Mouse (Mus musculus) testis, postnatal 10 days (tissue): ENCODE data around the gene Myo1c.

ENCODE experiments used
- DNase-seq: peaks from one replicate; pipeline ENCODE4 v3.0.0; 2021; ENCODE audit warnings: low spot score

Myo1c gene

DNA sequence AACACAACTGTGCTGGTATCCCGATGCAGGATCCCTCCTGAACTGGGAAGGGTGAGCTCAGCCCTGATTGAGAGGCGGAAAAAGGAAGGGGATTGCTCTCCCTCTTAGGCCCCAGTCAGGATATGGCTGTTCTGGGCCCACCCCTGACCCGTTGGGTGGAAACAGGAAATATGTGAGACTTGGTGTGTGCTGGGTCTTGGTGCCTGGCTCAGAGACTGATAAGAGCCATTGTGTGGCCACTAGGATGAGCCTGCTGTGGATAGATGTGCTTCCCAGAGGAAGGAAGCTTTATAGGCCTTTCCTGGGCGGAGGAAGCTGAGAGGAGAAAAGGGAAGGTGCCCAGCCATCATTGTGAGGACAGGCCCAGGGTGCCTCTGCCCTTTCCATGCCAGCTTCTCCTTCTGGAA lies 1.1 kb upstream of the Myo1c start:
- DNase-seq: no peak

DNA sequence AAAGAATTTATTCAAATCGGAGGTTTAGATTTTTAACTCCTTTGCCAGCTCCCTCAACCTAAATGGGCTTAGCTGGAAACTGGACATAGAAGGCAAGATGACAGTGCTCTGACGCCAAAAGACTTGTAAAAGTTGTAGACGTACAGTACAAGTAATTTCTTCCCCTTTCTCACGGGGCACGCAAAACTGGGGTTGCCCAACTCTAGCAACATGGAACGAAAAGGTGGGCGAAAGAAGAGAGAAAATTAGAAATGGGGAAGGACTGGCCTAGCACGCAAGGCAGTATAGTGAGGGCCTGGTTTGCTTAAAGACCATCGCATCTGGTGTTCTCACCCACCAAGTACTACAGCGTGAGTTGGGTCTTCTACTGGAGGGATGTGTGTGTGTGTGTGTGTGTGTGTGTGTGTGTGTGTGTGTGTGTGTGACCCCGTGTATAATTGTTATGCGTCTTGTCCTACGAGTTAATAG lies 688 bp downstream of the Myo1c start:
- no peak for DNase-seq

DNA sequence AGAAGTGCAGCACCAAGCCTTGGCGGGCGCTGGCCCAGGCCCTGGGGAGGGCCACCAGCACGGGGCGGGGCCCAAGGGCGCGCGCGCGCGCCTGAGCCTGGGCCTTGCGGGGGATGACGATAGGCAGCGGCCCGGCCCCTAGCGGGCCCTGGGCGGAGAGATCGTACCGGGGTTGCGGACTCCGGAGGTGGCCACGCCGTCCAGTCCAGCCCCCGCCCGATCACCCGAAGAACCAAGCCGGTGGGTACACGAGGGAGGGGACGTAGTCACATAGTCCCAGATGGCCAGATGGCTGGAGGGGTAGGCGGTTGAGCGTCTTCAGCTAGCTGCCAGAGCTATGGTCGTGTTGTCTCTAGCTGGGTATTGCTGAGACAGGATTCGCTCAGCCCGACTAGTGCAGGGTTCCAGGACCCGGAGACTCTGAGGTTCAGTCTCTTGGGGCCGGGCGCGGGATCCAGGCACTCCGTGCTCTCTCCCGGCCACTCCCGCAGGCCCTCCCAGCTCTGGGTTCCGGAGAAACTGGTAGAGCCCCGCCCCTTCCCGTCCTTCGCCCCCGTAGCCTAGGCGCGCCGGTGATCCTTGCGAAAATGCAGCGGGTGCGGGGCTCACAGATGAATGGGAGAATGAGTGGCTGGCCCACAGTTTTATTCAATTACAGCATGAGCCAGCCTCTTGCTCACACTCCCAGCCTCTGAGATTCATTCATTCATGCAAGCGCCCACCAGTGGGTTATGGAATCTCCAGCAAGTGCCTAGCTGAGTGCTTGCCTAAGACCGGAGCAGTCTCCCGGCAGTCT lies 1.3 kb downstream of the Myo1c start:
- DNase-seq: peak; percentile 84

DNA sequence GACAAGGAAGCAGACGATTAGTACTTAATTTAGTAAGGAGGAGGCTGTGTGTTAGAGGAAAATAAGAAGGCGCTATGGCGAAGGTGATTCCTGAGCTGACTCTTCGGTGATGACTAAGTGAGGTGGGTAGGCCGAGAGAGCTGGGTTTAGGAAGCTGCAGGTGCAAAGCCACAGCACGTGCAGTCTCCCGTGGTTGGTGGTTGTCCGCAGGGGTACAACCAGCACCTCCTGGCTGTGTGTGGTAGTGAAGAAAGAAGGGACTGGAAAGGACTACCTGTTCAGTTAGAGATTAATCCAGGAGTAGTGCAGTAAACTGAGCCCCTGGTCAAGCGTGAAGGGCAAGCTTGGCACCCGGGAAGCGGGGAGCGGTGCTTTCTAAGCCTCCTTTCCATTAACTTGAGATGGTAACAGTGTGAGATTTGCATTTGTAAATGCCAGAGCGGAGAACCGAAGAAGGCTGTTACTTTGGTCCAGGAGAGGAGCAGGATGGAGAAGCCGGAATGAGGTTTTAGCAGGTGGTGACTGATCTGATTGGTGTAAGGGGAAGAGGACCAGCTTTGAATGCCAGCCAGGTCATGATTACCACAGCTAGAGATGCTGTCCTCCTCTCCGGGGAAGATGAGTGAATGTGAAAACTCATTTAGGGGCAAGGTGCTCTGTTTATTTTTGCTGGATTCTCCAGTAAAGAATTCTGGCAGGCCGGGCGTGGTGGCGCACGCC lies 2.1 kb downstream of the Myo1c start:
- no peak for DNase-seq

DNA sequence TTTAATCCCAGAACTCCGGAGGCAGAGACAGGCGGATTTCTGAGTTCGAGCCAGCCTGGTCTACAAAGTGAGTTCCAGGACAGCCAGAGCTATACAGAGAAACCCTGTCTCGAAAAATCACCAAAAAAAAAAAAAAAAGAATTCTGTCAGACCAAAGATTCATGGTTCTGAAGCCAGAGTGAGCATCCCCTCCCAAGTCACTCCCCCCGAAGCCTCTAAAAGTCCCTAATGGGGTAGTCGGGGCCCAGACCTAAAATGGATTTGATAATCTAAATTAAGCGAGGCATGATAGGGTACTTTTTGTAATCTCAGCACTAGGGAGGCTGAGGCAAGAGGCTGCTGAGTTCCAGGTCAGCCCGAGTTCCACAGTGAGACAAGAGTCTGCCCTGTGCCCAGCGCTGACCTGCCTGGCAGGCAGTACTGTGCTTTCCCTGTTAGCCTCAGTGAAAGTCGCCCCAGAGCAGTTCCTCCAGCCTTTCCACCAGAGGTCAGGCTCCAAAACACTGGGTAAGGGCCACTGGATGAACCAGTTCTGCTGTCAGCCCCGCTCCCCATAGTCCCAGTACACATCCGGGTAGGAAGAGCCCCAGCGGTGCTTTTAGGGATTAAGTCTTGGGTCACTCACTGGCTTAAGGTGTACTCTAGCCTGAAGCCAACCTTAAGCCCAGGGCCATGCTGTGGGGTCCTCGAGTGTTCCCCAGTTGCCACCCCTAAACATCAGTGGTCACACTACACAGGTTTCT lies 2.8 kb downstream of the Myo1c start:
- no peak for DNase-seq

DNA sequence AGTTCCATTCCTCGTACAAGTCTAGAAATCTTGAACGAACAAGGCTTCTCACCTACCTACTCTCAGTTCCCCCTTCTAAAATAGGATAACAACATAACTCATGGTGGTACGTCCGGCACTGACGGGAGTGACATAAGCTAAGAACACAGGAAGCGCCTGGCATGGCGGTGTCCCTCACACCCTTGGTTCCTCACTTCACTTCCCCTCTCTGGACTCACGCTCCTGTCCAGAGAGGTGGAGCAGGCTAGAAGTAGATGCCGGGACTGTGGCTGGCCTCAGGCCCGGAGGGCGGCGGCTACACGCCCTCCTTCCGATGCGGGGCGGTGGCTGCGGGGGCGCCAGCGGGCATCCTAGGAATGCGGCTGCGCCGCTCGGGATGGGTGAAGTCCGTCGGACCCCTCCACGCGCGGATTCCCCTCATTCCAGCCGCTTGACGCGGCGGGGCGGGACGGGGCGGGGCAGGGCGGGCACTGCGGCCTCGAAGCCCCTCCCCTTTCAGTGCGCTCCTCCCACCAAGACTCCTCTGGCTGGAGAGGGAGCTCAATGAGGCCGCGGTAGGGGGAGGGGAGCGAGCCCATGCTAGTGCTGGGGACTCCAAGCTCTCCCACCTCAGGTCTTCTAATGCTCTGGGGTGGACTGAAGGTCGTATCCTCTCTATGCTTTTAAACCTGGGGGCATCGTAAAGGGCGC lies 3.6 kb downstream of the Myo1c start:
- DNase-seq: peak; percentile 92

DNA sequence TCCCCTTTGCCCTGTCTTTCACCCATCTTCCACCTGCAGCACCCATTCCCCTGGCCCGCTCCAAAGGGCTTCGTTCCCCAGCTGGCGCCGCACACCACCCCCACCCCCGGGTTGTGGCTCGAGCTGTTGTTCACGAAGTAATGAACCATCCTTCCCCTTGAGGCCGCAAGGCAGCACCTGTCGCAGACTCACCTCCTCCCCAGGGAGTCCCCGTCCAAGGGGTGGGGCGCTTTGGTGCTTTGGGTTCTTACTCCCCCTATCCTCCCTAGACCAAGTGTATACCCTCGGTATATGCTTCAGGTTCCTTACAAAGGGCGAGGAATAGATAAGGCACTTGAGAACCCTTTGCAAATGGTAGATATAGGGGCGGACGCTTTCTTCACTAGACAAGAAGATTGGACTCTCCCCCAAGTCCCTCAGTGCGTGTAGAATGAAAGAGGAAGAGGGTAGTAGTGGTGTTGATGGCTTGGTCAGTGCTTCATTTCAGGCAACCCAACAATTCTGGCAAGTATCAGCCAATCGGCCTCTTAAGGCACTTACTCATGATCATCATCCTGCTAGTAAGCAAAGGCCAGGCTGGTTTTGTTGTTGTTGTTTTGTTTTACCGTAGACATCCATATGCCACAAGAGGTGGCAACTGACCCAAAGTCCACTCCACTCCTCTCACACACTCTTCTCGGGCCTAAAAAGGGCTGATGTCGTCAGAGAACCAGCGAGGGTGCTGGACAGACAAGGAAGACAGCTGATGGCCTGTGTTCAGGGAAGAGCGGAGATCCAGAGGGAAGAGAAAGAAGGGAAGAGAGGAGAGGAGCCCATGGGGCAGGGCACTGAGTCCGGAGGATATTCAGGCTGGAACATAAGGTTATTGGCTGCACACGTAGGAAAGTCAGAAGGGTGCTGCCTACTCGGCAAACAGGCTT lies 4.4 kb downstream of the Myo1c start:
- peak; percentile 64 for DNase-seq

DNA sequence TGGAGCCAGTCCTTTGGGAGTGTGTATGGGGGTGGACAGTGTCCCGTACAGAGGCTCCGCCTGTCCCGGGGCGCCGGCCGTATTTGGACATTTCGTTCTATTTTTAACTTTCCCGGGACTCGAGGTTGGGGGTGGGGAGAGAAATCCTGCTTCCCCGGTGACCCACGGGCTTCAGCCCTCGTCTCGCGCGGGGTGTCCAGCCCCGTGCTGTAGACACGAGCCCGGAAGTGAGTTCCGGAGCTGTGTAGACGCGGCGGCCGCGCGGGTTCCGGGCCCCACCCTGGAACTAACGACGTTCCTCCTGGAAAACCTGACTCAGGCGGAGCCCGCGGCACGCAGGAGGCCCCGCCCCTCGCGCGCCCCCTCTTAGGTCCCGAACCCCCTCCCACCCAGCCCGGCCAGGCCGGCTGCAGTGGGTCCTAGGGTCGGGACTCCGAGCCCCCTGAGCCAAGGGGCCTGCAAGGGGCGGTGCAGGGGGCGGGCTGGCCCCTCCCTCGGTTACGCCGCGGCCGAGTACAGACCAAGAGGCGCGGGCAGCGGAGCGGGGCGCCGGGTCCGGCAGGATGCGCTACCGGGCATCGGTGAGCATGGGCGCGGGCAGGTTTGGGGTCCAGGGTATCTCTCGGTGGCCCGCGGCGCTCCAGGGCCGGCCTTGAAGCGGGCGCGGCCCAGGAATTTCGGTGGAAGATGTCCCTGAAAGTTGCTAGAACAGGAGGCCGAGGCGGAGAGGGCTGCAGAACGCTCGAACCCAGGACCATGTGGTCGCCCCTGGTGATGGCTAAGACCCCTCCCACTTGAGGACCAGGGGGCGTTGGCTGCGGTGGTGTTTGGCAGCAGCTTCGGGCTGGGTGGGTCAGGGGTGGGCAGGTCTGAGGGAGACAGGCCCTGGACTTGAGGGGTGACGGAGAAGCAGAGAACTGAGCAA lies 5.6 kb downstream of the Myo1c start:
- DNase-seq: peak; percentile 82

DNA sequence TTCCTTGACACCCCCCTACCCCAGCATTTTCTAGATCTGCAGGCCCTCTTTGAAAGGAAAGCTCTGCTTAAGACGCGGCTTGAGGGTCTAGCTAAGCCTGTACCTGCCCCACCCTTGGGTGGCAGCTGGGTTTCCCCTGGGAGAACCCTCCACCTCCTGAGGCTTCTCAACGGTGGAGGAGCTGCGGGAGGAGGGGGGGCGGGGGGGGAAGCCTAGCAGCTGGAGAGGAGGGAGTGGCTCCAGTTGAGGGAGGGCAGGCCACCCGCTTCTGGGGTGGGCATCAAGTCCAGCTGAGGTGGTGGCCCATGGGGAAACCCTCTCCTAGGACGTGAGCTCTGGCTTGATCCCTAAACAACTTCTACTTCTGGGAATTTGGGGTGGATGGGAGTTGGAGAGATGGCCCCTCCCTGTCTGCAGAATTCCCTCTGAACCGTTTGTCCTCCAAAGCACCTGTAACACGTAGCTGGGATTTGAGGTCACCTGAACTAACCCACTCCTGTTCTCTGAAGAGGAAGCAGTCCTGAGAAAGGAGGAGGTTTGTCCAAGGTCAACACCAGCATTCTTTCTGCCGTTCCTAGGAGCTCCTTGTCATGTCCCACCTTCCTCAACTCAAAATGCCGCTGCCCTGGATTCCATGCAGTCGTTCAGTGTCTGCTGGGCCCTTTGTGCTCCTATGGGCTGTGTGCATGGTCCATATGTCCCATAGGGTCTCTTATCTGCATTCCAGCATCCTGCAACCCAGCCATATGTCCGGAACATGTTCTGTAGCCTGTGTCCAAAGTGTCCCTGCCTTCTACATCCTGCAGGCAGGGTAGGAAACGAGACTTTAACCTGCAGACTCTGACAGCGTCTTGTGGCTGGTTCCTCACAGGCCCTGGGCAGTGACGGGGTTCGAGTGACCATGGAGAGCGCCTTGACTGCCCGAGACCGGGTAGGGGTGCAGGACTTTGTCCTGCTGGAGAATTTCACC lies 6.6 kb downstream of the Myo1c start:
- DNase-seq: peak; percentile 43

DNA sequence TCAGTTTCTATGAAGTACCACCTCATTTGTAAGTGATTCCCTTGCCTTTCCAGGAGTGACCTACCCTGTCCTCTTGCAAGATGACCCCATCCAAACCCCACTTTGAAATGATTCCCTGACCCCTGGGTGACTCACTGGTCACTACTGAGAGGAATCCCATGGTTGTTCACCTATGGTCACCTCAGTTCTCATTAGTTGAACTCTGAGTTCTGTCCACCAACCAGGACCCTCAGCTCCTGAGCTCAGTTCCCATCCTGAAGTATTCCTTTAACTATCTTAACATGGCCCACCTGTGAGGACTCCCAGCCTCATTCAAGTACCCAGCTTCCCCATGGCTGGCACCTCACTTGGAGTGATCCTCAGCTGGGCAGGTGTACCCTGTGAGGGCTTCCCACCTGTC lies 7.5 kb downstream of the Myo1c start:
- DNase-seq: no peak

DNA sequence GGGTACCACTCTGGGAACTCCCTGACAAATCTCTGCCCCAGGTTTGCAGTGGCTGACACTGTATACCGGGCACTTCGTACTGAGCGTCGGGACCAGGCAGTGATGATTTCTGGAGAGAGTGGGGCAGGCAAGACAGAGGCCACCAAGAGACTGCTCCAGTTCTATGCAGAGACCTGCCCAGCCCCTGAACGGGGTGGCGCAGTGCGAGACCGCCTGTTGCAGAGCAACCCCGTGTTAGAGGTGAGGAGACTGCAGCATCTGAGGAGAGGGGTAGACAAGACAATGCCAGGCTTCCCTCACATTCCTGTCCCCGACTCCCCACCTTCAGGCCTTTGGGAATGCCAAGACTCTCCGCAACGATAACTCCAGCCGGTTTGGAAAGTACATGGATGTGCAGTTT lies 8.0 kb downstream of the Myo1c start:
- DNase-seq: peak; percentile 42

DNA sequence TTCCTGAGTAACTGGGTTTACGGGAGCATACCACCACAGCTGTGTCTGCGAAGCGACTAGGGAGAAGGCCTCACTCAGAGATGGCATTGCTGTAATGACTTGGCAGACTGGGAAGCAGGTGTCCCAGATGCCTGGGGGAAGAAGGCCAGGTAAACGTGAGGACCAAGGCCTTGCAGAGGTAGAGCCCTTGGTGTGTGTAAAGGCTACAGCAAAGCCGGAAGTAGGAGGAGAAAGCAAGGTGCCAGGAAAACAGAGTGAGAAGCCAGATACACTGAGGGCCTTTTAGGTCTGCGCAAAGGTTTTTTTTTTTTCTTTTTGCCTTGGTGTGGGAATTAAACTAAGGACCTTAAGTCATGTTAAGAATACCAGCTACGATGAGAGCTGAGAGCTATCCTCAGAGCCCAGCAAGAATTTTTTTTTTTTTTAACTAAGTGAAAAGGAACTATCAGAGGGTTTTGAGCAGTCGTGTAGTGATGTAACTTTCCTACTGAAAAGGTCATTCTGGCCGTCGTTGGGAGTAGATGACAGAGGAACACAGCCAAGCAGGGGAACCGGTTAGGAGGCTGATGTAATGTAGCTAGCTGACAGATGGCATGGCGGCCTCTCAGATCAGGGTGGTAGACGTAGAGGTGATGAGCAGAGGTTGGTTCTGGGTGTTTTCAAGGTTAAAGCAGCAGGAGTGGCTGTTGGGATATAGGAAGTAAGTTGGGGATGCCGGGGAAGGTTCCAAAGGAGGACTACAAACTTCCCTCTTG lies 8.9 kb downstream of the Myo1c start:
- no peak for DNase-seq

DNA sequence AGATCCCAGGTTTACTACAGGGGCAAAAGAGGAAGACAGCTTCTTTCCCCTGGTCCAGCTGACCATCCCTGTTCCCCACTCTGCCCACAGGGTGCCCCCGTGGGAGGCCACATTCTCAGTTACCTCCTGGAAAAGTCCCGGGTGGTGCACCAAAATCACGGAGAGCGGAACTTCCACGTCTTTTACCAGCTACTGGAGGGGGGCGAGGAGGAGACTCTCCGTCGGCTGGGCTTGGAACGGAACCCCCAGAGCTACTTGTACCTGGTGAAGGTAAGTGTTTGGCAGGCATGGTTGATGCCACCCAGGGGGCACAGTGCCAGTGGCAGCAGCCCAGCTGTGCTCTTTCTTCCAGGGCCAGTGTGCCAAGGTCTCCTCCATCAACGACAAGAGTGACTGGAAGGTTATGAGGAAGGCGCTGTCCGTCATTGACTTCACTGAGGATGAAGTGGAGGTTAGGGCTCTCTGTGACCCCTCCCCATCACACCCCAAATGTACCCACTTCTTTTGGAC lies 9.8 kb downstream of the Myo1c start:
- DNase-seq: peak; percentile 40

DNA sequence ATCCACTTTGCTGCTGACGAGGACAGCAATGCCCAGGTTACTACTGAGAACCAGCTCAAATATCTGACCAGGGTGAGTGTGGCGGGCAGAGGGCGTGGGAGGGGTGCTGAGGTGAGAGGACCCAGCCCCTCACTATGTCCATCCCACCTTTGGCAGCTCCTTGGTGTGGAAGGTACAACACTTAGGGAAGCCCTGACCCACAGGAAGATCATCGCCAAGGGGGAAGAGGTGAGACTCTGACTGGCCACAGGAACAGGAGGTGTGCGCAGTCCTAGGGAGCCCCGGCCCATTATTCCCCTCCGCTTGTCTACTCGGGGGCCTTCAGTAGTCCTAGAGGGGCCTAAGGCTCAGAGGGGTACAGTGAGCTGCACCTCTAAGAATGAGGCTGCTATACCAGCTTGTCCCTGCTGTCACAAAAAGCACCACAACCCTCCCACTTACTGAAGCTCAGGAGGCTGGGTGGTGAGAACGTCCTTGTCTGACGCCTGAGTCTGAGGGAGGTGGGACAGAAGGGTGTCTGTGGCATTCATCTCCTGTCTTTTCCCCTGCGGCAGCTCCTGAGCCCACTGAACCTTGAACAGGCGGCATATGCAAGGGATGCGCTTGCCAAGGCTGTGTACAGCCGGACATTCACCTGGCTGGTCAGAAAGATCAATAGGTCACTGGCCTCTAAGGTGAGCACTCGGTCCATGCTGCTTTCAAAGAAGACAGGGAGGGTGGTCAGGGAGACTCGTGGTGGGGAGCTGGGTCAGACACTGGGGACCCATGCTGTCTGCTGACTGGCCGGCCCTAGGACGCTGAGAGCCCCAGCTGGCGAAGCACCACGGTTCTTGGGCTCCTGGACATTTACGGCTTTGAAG lies 10.9 kb downstream of the Myo1c start:
- no peak for DNase-seq

DNA sequence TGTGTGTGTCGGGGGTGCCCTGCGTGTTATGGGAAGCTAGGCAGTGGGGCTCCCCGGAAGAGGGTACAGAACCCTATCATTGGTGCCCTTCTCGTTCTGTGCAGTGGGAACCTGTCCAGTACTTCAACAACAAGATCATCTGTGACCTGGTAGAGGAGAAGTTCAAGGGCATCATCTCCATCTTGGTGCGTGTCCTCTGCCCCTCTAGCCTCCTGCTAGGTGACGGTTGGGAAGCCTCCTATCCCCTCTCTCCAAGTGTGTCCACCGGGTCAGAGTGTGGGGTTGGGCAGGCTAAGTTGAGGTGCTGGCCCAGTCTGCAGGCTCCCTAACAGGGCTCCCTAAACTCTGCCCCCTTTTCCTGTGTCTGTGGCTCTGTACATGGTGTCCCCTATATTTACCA lies 11.8 kb downstream of the Myo1c start:
- no peak for DNase-seq

DNA sequence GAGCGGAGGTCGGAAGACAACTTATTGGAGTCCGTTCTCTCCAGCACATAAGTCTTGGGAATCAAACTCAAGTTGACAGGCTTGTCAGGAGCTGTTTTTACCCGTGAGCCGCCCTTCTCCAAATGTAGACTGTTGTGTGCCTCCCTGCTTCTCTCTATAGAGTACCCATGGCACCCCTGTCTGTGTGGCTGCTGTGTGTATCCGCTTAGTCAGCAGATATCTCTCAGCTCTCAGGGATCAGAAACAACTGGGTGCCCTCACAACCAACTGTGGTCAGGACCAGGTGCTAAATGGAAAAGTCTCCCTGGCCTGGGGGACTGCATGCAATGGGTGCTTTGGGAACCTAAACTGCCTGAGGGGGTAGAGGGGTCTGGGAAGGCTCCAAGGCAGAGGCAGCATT lies 16.0 kb downstream of the Myo1c start:
- no peak for DNase-seq

DNA sequence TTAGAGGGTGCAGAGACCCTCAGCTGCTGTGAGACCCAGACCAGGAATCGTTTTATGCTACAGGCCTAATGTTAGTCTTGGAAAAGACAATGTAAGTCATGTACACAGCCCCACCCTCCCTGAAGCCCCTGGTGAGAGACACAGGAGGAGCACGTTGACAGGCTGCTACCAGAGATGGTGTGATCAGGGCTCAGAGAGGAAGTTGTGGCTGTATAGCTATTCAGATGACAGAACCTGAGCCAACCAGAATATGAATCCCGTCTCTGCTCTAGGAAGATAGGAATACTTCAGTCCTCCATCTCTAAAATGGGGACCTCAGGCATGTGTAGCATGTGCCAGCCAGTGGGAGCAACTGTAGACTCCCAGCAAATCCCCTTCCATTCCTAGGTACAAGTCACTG lies 18.3 kb downstream of the Myo1c start:
- DNase-seq: no peak
